Mouse (Mus musculus): ENCODE results near the gene Pam16. TPM values are rescaled to one million over a fixed set of nuclear protein-coding genes. Genes with fewer than 3 reads are reported as not detected.
A peak's percentile ranks its signal among the peaks of the same experiment; 100 is the strongest.

The Pam16 gene
- total RNA-seq, 1 experiment from 2014 or later: 14.8 TPM

- ATAC-seq (replicated peaks; ENCODE audit: insufficient number of reproducible peaks, low FRiP score, low TSS enrichment, poor library complexity, severe bottlenecking): no peak
These were observed 48.8 kb downstream of the Pam16 start for GRCm38 (mm10) chr16:4576038-4576437.

DNA sequence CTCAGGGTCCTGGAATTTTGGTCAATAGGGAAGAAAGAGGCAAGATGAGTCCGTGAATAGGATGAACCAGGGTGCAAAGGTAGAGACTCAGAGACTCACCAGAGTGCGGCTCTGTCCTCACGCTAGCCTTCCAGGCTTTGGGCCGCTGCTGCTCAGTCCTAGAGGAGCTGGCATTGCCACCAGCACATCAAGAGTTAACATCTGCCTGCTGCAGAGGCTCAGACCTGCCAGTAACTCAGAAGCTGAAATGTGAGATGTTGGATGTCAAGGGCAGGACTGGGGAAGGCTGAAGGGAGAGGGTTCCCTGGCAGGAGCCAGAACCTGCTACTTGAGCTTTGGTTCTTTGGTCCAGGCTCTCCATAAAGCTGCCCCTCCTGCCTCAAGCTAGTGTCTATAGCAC, 54.1 kb downstream of the Pam16 start:
- ATAC-seq (replicated peaks; ENCODE audit: insufficient number of reproducible peaks, low FRiP score, low TSS enrichment, poor library complexity, severe bottlenecking): no peak

DNA sequence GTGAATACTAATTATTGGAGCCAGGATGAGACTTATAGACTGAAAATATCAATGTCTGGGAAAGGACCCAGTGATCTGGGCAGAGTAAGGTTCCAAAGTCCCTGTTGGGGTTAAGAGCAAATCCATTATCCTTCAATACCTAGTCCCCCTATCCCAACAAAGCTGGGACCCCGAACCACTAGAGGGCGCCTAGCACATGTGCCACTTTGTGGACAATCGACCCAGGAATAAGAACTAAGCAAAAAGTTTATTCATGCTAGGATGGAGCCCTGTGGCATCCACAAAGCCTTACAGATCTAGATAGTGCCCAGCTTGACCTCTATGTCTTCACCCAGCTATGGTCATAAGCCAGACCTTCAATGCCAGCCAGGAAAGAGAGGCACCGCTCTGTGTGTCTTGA, 56.9 kb downstream of the Pam16 start:
- peak; percentile 62; the same call in 1 of the 2 replicates for ATAC-seq (replicated peaks; ENCODE audit: insufficient number of reproducible peaks, low FRiP score, low TSS enrichment, poor library complexity, severe bottlenecking)

Other genes with a start within 250 kb of the Pam16 start
- 2.7 to 3.6 TPM (median 2.8 TPM) in 3 replicates for gene Adcy9, start 204.5 kb downstream of the Pam16 start, total RNA-seq (2017)
- gene Srl, start 83.2 kb downstream of the Pam16 start, total RNA-seq (2017): 0.29 to 0.38 TPM in 2 of 3 replicates, not detected in the other
- 2.7 to 14.0 TPM (median 4.0 TPM) in 3 replicates for gene Tfap4, start 65.1 kb downstream of the Pam16 start, total RNA-seq (2017)
- gene Glis2, start 30.3 kb downstream of the Pam16 start, total RNA-seq (2017): 0.19 to 0.76 TPM (median 0.64 TPM) in 3 replicates
- gene Vasn, start 15.0 kb upstream of the Pam16 start, total RNA-seq (2017): 0.19 to 0.43 TPM (median 0.39 TPM) in 3 replicates
- 25.9 to 34.1 TPM (median 26.3 TPM) in 3 replicates for gene Dnaja3, start 15.0 kb upstream of the Pam16 start, total RNA-seq (2017)
- 28.4 to 62.6 TPM (median 29.8 TPM) in 3 replicates for gene Coro7, start 54.8 kb upstream of the Pam16 start, total RNA-seq (2017)
- gene Nmral1, start 94.4 kb upstream of the Pam16 start, total RNA-seq (2017): 3.7 to 12.2 TPM (median 6.1 TPM) in 3 replicates
- gene Hmox2, start 101.4 kb upstream of the Pam16 start, total RNA-seq (2017): 80.8 to 103 TPM (median 93.4 TPM) in 3 replicates
- 14.5 to 29.4 TPM (median 16.6 TPM) in 3 replicates for gene Cdip1, start 165.3 kb upstream of the Pam16 start, total RNA-seq (2017)
- 1.3 TPM in 1 of 3 replicates, not detected in the others for gene 4930562C15Rik, start 210.4 kb upstream of the Pam16 start, total RNA-seq (2017)

Measured in monocyte, adult 5-6 weeks (primary cell).